In the genomic region with DNA sequence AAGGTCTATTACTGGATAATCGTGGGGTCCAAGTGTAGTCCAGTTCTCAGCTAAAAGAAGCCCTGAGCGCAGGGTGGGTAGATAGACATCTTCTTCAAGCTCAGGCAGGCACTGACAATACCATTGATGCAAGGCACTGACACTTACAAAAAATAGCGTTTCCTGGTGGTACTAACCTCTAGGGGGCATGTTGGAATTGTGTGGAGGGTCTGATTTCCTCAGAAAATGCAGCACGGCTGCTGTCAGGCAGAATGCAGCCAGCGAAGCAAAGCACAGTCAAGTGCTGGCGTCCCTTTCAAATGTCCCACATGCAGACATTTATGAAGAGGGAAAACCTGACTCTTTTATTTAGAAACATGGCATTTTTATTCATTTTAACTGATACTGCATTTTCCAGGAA, we compare ENCODE assay signal across 13 mouse cellular contexts. TPM values are rescaled to one million over a fixed set of nuclear protein-coding genes. Genes with fewer than 3 reads are reported as not detected.
DNase-seq lines count a peak whose midpoint lies in the region; ATAC-seq and TF ChIP-seq lines count a peak whose summit lies in the region.
"Had no signal": no experiment of that assay in that cellular context is flagged by ENCODE, and none has a peak within 500 bp of the region (broad histone marks: within the 10 kb centered on the region; RNA-seq: fewer than 3 reads in every experiment).

No protein-coding gene starts in this region.

- no peak overlapping the region for H3K4me3 ChIP-seq in hindbrain, embryonic 10.5 days
- no peak overlapping the region for H3K4me3 ChIP-seq in hindbrain, embryonic 12.5 days
- no peak overlapping the region for H3K4me3 ChIP-seq in midbrain, embryonic 14.5 days (replicated peaks; ENCODE audit: low read depth, low read length)
- no peak overlapping the region for H3K4me3 ChIP-seq in midbrain, embryonic 13.5 days (replicated peaks)
- no peak overlapping the region for H3K4me3 ChIP-seq in liver, embryonic 11.5 days (ENCODE audit: low read depth, low read length)
- H3K4me3 ChIP-seq: embryonic facial prominence, embryonic 15.5 days had no signal

- 34% methylated on average over 6 of the region's 6 CpGs for WGBS in hindbrain, embryonic 10.5 days
- 30% methylated on average over 6 of the region's 6 CpGs for WGBS in hindbrain, embryonic 12.5 days
- WGBS in midbrain, embryonic 14.5 days, result 27% methylated on average over 6 of the region's 6 CpGs
- 34% methylated on average over 6 of the region's 6 CpGs for WGBS in midbrain, embryonic 13.5 days
- WGBS in liver, embryonic 11.5 days, result 47% methylated on average over 6 of the region's 6 CpGs

- TF ChIP-seq CTCF in brain, embryonic 14.5 days (IDR thresholded peaks at IDR 0.05; ENCODE audit: borderline replicate concordance, extremely low read depth, insufficient read depth, insufficient read length), result peak; percentile 47; the same call in 1 of the 2 replicates

- ATAC-seq in hindbrain, embryonic 12.5 days (ENCODE audit: low FRiP score), result no peak
- no peak for ATAC-seq in midbrain, embryonic 14.5 days (ENCODE audit: low FRiP score, low TSS enrichment)
- ATAC-seq in midbrain, embryonic 13.5 days, result no peak
- no peak for ATAC-seq in liver, embryonic 11.5 days (replicated peaks; ENCODE audit: low FRiP score)

- H3K36me3 ChIP-seq in hindbrain, embryonic 10.5 days, result no peaks in the 10 kb centered on the region
- no peaks in the 10 kb centered on the region for H3K36me3 ChIP-seq in hindbrain, embryonic 12.5 days
- no peaks in the 10 kb centered on the region for H3K36me3 ChIP-seq in midbrain, embryonic 14.5 days (ENCODE audit: control insufficient read depth, insufficient read depth, low read length)
- no peaks in the 10 kb centered on the region for H3K36me3 ChIP-seq in midbrain, embryonic 13.5 days
- H3K36me3 ChIP-seq in liver, embryonic 11.5 days (ENCODE audit: control insufficient read depth, insufficient read depth, low read length), result no peaks in the 10 kb centered on the region
- H3K36me3 ChIP-seq: embryonic facial prominence, embryonic 15.5 days had no signal

- no peak for TF ChIP-seq POLR2A in brain, embryonic 14.5 days (IDR thresholded peaks at IDR 0.05; ENCODE audit: borderline replicate concordance, extremely low read depth, insufficient read depth, insufficient read length, poor library complexity, severe bottlenecking)

- no peak overlapping the region for H3K27ac ChIP-seq in hindbrain, embryonic 10.5 days
- no peak overlapping the region for H3K27ac ChIP-seq in hindbrain, embryonic 12.5 days
- no peak overlapping the region for H3K27ac ChIP-seq in midbrain, embryonic 14.5 days (replicated peaks; ENCODE audit: low read depth, low read length)
- no peak overlapping the region for H3K27ac ChIP-seq in midbrain, embryonic 13.5 days
- H3K27ac ChIP-seq in liver, embryonic 11.5 days (ENCODE audit: low read depth, low read length), result no peak overlapping the region
- H3K27ac ChIP-seq: embryonic facial prominence, embryonic 15.5 days had no signal

- DNase-seq in hindbrain, embryonic 10.5 days (ENCODE audit: low spot score), result peak; percentile 12
- peak; percentile 67 for DNase-seq in midbrain, embryonic 14.5 days
- peak; percentile 66 for DNase-seq in brain, embryonic 14.5 days (ENCODE audit: low read depth)
- peak; percentile 21 for DNase-seq in mesoderm, embryonic 11.5 days (ENCODE audit: low read depth, low spot score)
- no peak for DNase-seq in liver, embryonic 11.5 days (ENCODE audit: low spot score)
- DNase-seq in ovary, adult 18-20 months (ENCODE audit: low spot score), result no peak
- DNase-seq: cerebellum, adult 2 months; kidney, postnatal 10 days; liver had no signal

- no peak overlapping the region for H3K4me2 ChIP-seq in hindbrain, embryonic 12.5 days (replicated peaks)
- H3K4me2 ChIP-seq in midbrain, embryonic 14.5 days (ENCODE audit: low read length), result no peak overlapping the region
- H3K4me2 ChIP-seq in midbrain, embryonic 13.5 days (replicated peaks), result no peak overlapping the region
- no peak overlapping the region for H3K4me2 ChIP-seq in liver, embryonic 11.5 days
- H3K4me2 ChIP-seq: embryonic facial prominence, embryonic 15.5 days; heart, embryonic 11.5 days had no signal

- no peaks in the 10 kb centered on the region for H3K4me1 ChIP-seq in hindbrain, embryonic 10.5 days (replicated peaks)
- H3K4me1 ChIP-seq in hindbrain, embryonic 12.5 days, result peaks cover 3% of the 10 kb centered on the region; the same call in 1 of the 2 replicates
- H3K4me1 ChIP-seq in midbrain, embryonic 14.5 days (ENCODE audit: control insufficient read depth, insufficient read depth, low read length), result no peaks in the 10 kb centered on the region
- peaks cover 6% of the 10 kb centered on the region; the same call in 1 of the 2 replicates for H3K4me1 ChIP-seq in midbrain, embryonic 13.5 days (replicated peaks)
- H3K4me1 ChIP-seq in liver, embryonic 11.5 days (replicated peaks; ENCODE audit: control insufficient read depth, insufficient read depth, low read length), result no peaks in the 10 kb centered on the region
- H3K4me1 ChIP-seq: embryonic facial prominence, embryonic 15.5 days had no signal

- H3K9ac ChIP-seq in hindbrain, embryonic 12.5 days, result no peak overlapping the region
- H3K9ac ChIP-seq in midbrain, embryonic 14.5 days (replicated peaks; ENCODE audit: low read length), result no peak overlapping the region
- H3K9ac ChIP-seq in midbrain, embryonic 13.5 days (replicated peaks), result no peak overlapping the region
- H3K9ac ChIP-seq in liver, embryonic 11.5 days (ENCODE audit: low read depth, low read length), result no peak overlapping the region
- H3K9ac ChIP-seq: embryonic facial prominence, embryonic 15.5 days had no signal

- H3K9me3 ChIP-seq in hindbrain, embryonic 10.5 days, result 0 out of 2 replicates have a peak, but pooled peaks cover 2% of the 10 kb centered on the region
- H3K9me3 ChIP-seq in hindbrain, embryonic 12.5 days (replicated peaks), result no peaks in the 10 kb centered on the region
- no peaks in the 10 kb centered on the region for H3K9me3 ChIP-seq in midbrain, embryonic 14.5 days (ENCODE audit: control insufficient read depth, low read length)
- H3K9me3 ChIP-seq in midbrain, embryonic 13.5 days, result no peaks in the 10 kb centered on the region
- H3K9me3 ChIP-seq in liver, embryonic 11.5 days (ENCODE audit: control insufficient read depth, low read length), result no peaks in the 10 kb centered on the region
- H3K9me3 ChIP-seq: embryonic facial prominence, embryonic 15.5 days had no signal

- H3K27me3 ChIP-seq in hindbrain, embryonic 10.5 days (ENCODE audit: insufficient read depth, poor library complexity, severe bottlenecking), result no peaks in the 10 kb centered on the region
- H3K27me3 ChIP-seq in hindbrain, embryonic 12.5 days, result no peaks in the 10 kb centered on the region
- no peaks in the 10 kb centered on the region for H3K27me3 ChIP-seq in midbrain, embryonic 14.5 days (ENCODE audit: control insufficient read depth, insufficient read depth, low read length)
- no peaks in the 10 kb centered on the region for H3K27me3 ChIP-seq in midbrain, embryonic 13.5 days
- H3K27me3 ChIP-seq in liver, embryonic 11.5 days (replicated peaks; ENCODE audit: control insufficient read depth, insufficient read depth, low read length), result no peaks in the 10 kb centered on the region
- H3K27me3 ChIP-seq: embryonic facial prominence, embryonic 15.5 days had no signal

RNA-seq across cellular contexts. Expression of a gene that starts 22.2 kb away (rescaled TPM):
- polyA plus RNA-seq in hindbrain, embryonic 10.5 days (2016; fragmentation: Nextera tagmentation; extraction: Ambion mirVana), result 1.9 and 3.4 TPM in 2 replicates
- polyA plus RNA-seq in hindbrain, embryonic 12.5 days (2016; fragmentation: Nextera tagmentation; extraction: Ambion mirVana), result 12.5 and 14.8 TPM in 2 replicates
- 16.2 and 25.7 TPM in 2 replicates for polyA plus RNA-seq in midbrain, embryonic 14.5 days (2014; fragmentation: Nextera tagmentation; extraction: Ambion mirVana)
- 9.1 and 11.6 TPM in 2 replicates for polyA plus RNA-seq in midbrain, embryonic 13.5 days (2015; fragmentation: Nextera tagmentation; extraction: Ambion mirVana)
- 4.1 and 9.2 TPM in 2 replicates for polyA plus RNA-seq in brain, embryonic 14.5 days (2012; rRNA removed)
- 0.29 and 0.38 TPM in 2 replicates for polyA plus RNA-seq in liver, embryonic 11.5 days (2014; fragmentation: Nextera tagmentation; extraction: Ambion mirVana)

Comparison
In these comparisons a context has a peak if more than half of its experiments do, and no peak if none do; other contexts are left out.
1. DNase-seq: peak in hindbrain, embryonic 10.5 days (single experiment), midbrain, embryonic 14.5 days (single experiment), brain, embryonic 14.5 days (single experiment) and mesoderm, embryonic 11.5 days (single experiment); none in liver, embryonic 11.5 days (single experiment) and ovary, adult 18-20 months (single experiment).